In the genomic region with DNA sequence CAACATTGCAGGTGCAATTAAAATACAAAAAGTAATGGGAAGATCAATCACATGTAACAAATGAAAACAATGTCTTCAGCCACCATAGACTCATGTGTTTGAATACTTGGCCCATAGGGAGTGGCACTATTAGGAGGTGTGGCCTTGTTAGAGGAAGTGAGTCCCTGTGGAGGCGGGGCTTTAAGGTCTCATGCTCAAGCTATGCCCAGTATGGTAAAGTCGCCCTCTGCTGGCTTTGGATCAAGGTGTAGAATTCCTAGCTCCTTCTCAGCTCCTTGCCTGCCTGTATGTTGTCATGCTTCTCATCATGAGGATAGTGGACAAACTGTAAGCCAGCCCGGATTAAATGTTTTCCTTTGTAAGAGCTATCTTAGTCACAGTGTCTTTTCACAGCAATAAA, we compare ENCODE assay signal across 8 mouse cellular contexts. TPM values are rescaled to one million over a fixed set of nuclear protein-coding genes. Genes with fewer than 3 reads are reported as not detected.
DNase-seq lines count a peak whose midpoint lies in the region; ATAC-seq and TF ChIP-seq lines count a peak whose summit lies in the region.

No protein-coding gene starts in this region.

- peak; percentile 38; the same call in 1 of the 2 replicates for TF ChIP-seq CTCF in kidney, postnatal 0 days (IDR thresholded peaks at IDR 0.05; ENCODE audit: low read depth)

- H3K9ac ChIP-seq in kidney, postnatal 0 days (ENCODE audit: low read depth, low read length), result no peak overlapping the region

- H3K27ac ChIP-seq in kidney, postnatal 0 days, result no peak overlapping the region

- 88% methylated on average over 3 of the region's 3 CpGs for WGBS in kidney, postnatal 0 days

- no peaks in the 10 kb centered on the region for H3K4me1 ChIP-seq in kidney, postnatal 0 days (replicated peaks; ENCODE audit: insufficient read depth, low read length)

- H3K36me3 ChIP-seq in kidney, postnatal 0 days (ENCODE audit: insufficient read depth, low read length), result peaks cover 45% of the 10 kb centered on the region

- no peak overlapping the region for H3K4me3 ChIP-seq in kidney, postnatal 0 days (replicated peaks; ENCODE audit: low read depth, low read length)

- no peaks in the 10 kb centered on the region for H3K9me3 ChIP-seq in kidney, postnatal 0 days (replicated peaks; ENCODE audit: low read length)

- ATAC-seq in kidney, postnatal 0 days (replicated peaks; ENCODE audit: low FRiP score, low read depth), result no peak
- ATAC-seq in monocyte, adult 5-6 weeks (replicated peaks; ENCODE audit: insufficient number of reproducible peaks, low FRiP score, low TSS enrichment, poor library complexity, severe bottlenecking), result peak; percentile 84; the same call in 1 of the 2 replicates

- intact Hi-C loops in heart, postnatal 25 days (cut with DNase I), result no loop called here

- no peak overlapping the region for H3K4me2 ChIP-seq in kidney, postnatal 0 days (ENCODE audit: low read length)

- H3K27me3 ChIP-seq in kidney, postnatal 0 days (ENCODE audit: insufficient read depth, low read length), result no peaks in the 10 kb centered on the region

- DNase-seq in heart, postnatal 4 days, result peak; percentile 17
- no peak for DNase-seq in heart, postnatal 25 days (ENCODE audit: low spot score)
- DNase-seq in NIH3T3 (ENCODE audit: low read depth), result peak; percentile 53
- DNase-seq in kidney, postnatal 0 days (ENCODE audit: low spot score), result peak; percentile 22
- DNase-seq in layer of hippocampus, postnatal 14 days (ENCODE audit: low spot score in 2 of 2), result no peak
- DNase-seq in right cerebral cortex, postnatal 10 days (ENCODE audit: low spot score in 2 of 2), result no peak
- DNase-seq in cerebellum, postnatal 4 days (ENCODE audit: low spot score in 2 of 2), result no peak

RNA-seq across cellular contexts. Expression of a gene that starts 27.4 kb away (rescaled TPM):
- 10 to 100 TPM; 29.6 to 29.9 TPM for total RNA-seq in heart, postnatal 4 days (2021)
- total RNA-seq in heart, postnatal 25 days (2021), result 10 to 100 TPM; 19.7 to 21.8 TPM
- 15.6 and 17.4 TPM in 2 replicates for polyA plus RNA-seq in kidney, postnatal 0 days (2015; fragmentation: Nextera tagmentation; extraction: Ambion mirVana)
- 13.3 to 24.2 TPM (median 14.8 TPM) in 3 replicates for total RNA-seq in monocyte, adult 5-6 weeks (2017)
- 10 to 100 TPM; 44.3 to 47.7 TPM for total RNA-seq in layer of hippocampus, postnatal 14 days (2021)

RNA-seq across cellular contexts. Expression of a gene that starts 35.4 kb away (rescaled TPM):
- 1 to 10 TPM; 6.9 to 7.6 TPM for total RNA-seq in heart, postnatal 4 days (2021)
- 1 to 10 TPM; 4.9 to 5.8 TPM for total RNA-seq in heart, postnatal 25 days (2021)
- 12.9 and 15.2 TPM in 2 replicates for polyA plus RNA-seq in kidney, postnatal 0 days (2015; fragmentation: Nextera tagmentation; extraction: Ambion mirVana)
- 3.3 to 6.3 TPM (median 5.7 TPM) in 3 replicates for total RNA-seq in monocyte, adult 5-6 weeks (2017)
- total RNA-seq in layer of hippocampus, postnatal 14 days (2021), result 10 to 100 TPM in 1 of 2 experiments, 1 to 10 TPM in 1; 9.3 to 10.5 TPM

RNA-seq across cellular contexts. Expression of a gene that starts 49.5 kb away (rescaled TPM):
- 10 to 100 TPM; 48.6 to 49.4 TPM for total RNA-seq in heart, postnatal 4 days (2021)
- total RNA-seq in heart, postnatal 25 days (2021), result 10 to 100 TPM; 46.1 to 47.1 TPM
- polyA plus RNA-seq in kidney, postnatal 0 days (2015; fragmentation: Nextera tagmentation; extraction: Ambion mirVana), result 47.2 and 54.1 TPM in 2 replicates
- 132 to 219 TPM (median 192 TPM) in 3 replicates for total RNA-seq in monocyte, adult 5-6 weeks (2017)
- total RNA-seq in layer of hippocampus, postnatal 14 days (2021), result 10 to 100 TPM; 48.7 to 52.8 TPM

RNA-seq across cellular contexts. Expression of a gene that starts 51.0 kb away (rescaled TPM):
- total RNA-seq in heart, postnatal 4 days (2021), result 10 to 100 TPM; 29.1 to 31.5 TPM
- 10 to 100 TPM; 16.0 to 17.2 TPM for total RNA-seq in heart, postnatal 25 days (2021)
- 27.2 and 30.6 TPM in 2 replicates for polyA plus RNA-seq in kidney, postnatal 0 days (2015; fragmentation: Nextera tagmentation; extraction: Ambion mirVana)
- 7.9 to 11.4 TPM (median 9.2 TPM) in 3 replicates for total RNA-seq in monocyte, adult 5-6 weeks (2017)
- total RNA-seq in layer of hippocampus, postnatal 14 days (2021), result 10 to 100 TPM; 17.1 to 17.7 TPM

Comparison
In these comparisons a context has a peak if more than half of its experiments do, and no peak if none do; other contexts are left out.
1. DNase-seq: peak in heart, postnatal 4 days (single experiment), NIH3T3 (single experiment) and kidney, postnatal 0 days (single experiment); none in heart, postnatal 25 days (single experiment), layer of hippocampus, postnatal 14 days (0 of 2), right cerebral cortex, postnatal 10 days (0 of 2) and cerebellum, postnatal 4 days (0 of 2).